Mouse (Mus musculus): ENCODE measurements around the gene Adprhl2. TPM values are rescaled to one million over a fixed set of nuclear protein-coding genes. Genes with fewer than 3 reads are reported as not detected.

The Adprhl2 gene
- polyA plus RNA-seq (2015; fragmentation: Nextera tagmentation; extraction: Ambion mirVana), result 94.3 and 97.5 TPM in 2 replicates

DNA sequence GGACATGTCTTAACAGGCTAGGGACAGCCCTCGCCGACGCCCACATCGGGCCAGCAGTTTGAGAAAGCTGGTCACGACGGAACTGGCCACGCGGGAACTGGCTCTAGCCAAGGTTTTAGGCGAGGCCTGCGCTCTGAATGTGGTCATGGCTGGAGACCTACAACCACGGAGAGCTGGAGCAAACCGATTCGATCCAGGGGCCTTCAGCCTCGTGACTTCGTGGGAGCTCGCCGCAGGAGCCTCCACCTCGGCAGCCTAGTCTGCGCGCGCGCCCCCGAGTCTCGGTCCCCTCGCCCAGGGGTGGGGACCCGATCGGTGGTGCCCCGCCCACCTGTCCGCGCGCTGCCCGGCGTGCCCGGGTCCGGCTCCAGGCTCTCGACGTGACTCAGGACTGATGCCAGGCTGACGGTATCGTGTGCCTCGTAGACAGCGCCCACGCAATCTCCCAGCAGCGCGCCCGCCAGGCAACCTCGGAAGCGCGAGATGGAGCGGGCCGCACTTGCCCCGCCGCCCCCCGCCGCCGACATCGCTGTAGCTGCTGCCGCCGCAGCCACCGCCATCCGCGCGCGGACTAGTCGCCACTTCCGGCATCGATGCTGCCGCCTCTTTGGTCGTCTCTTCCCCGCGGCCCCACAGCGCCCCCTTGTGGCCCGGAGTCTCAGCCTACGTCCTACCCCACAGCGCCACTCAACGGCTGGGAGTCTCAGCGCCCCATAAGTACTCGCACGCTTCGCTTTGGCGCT is at the start of gene Adprhl2:
TSS of gene Adprhl2 (minus strand) at position 593 of the 743 bp plus-strand sequence.
- Histone ChIP-seq H3K9me3 (no peaks in the 10 kb centered on the region), H3K4me2 (peak within 1 kb of the TSS; percentile 85), H3K27ac (peak within 1 kb of the TSS; percentile 71), H3K36me3 (peaks cover 28% of the 10 kb centered on the region), H3K4me3 (peak within 1 kb of the TSS; percentile 83), H3K4me1 (peaks cover 38% of the 10 kb centered on the region), H3K9ac (peak within 1 kb of the TSS; percentile 91), H3K27me3 (peaks cover 13% of the 10 kb centered on the region)
- under 1% methylated on average over 78 of the region's 80 CpGs for WGBS
- peak; percentile 59; the same call in 1 of the 2 replicates for ATAC-seq (ENCODE audit: insufficient number of reproducible peaks, insufficient read depth, low FRiP score, low TSS enrichment, low read depth)

DNA sequence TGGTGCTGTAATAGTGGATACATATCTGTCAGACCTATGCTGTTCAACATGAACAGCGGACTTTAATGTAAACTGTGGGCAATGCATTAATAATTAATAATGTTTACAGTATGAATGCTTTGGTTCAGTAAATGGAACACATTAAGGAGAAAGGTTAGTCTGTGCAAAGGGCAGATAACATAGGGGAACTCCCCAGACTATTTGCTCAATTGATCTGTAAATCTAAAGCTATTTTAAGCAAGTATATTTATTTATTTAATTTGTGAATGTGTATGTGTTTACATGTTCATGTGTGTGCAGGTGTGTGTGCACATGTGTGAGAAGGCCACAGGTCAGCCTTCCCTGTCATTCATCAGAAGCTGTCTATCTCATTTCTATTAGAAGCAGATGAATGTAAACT is 38.6 kb upstream of the Adprhl2 start:
- 100% methylated on average over 1 of the region's 1 CpGs for WGBS
- Histone ChIP-seq H3K9me3 (no peaks in the 10 kb centered on the region), H3K27ac (no peak overlapping the region), H3K4me1 (no peaks in the 10 kb centered on the region), H3K27me3 (no peaks in the 10 kb centered on the region), H3K4me2 (no peak overlapping the region), H3K4me3 (no peak overlapping the region), H3K9ac (no peak overlapping the region), H3K36me3 (peaks cover 58% of the 10 kb centered on the region)
- ATAC-seq (ENCODE audit: insufficient number of reproducible peaks, insufficient read depth, low FRiP score, low TSS enrichment, low read depth), result no peak

DNA sequence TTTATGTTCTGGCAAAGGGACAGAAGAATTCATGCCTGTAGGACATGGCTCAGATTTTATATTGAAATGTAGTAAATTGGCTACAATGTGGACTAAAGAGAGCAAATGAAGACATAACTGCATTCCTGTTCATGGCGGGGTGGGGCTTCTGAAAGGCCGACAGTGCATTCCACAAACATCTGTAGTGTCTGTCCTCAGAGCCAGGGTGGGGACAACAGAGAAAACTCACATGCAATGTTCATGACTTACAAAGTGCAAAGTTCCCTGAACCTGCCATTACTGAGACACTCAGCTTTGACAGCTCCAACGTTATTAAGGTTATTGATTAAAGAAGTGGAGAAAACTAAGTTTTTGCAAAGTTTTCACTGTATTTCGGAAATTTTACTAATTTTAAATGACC is 21.9 kb upstream of the Adprhl2 start:
- Histone ChIP-seq H3K36me3 (peaks cover 28% of the 10 kb centered on the region), H3K4me2 (no peak overlapping the region), H3K27ac (no peak overlapping the region), H3K4me3 (no peak overlapping the region), H3K27me3 (no peaks in the 10 kb centered on the region), H3K9ac (no peak overlapping the region), H3K9me3 (no peaks in the 10 kb centered on the region), H3K4me1 (peaks cover 3% of the 10 kb centered on the region; the same call in 1 of the 2 replicates)
- WGBS, result 61% methylated on average over 4 of the region's 4 CpGs
- ATAC-seq (ENCODE audit: insufficient number of reproducible peaks, insufficient read depth, low FRiP score, low TSS enrichment, low read depth), result no peak

DNA sequence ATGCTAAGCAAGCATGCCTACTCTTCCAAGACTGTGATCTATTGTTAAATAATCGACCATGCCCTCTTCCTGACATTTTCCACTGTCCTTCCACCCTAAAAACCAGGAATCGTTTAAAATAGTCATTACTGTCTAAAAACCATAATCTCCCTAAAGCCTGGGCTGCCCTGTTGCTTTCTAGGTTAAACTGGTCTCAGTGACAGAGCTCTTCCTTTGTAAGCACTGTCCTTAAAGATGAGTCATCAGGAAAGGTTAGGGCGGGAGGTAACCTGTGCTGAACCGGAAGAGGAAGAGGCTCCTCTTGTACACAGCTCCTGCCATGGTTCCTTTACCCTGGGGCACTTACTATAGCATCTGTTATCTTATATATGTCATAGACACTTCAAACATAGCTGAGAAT is 18.0 kb upstream of the Adprhl2 start:
- H3K27ac ChIP-seq, result no peak overlapping the region
- H3K4me2 ChIP-seq, result no peak overlapping the region
- no peaks in the 10 kb centered on the region for H3K9me3 ChIP-seq
- H3K4me1 ChIP-seq, result peaks cover 3% of the 10 kb centered on the region; the same call in 1 of the 2 replicates
- no peak for ATAC-seq (ENCODE audit: insufficient number of reproducible peaks, insufficient read depth, low FRiP score, low TSS enrichment, low read depth)
- H3K36me3 ChIP-seq, result peaks cover 10% of the 10 kb centered on the region
- no peak overlapping the region for H3K4me3 ChIP-seq
- 55% methylated on average over 4 of the region's 4 CpGs for WGBS
- no peak overlapping the region for H3K9ac ChIP-seq
- no peaks in the 10 kb centered on the region for H3K27me3 ChIP-seq

DNA sequence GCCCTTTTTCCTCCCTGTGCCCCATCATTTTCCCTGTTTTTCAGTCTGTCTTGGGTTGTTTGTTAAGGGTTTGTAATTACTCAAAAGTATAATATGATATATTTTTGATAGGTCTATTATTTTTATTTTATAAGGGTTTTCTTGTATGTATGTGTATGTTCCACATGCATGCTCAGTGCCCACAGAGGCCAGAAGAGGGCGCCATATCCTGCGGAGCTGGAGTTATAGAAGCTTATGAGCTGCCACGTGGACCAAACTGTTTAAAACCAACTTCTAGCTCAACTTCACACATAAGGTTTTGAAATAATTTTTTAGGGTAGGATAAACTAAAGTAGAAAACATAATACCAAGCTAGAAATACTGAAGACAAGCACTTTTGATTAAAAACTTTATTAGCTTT is 10.9 kb upstream of the Adprhl2 start:
- WGBS, result 51% methylated on average over 3 of the region's 3 CpGs
- Histone ChIP-seq H3K9ac (no peak overlapping the region), H3K9me3 (no peaks in the 10 kb centered on the region)

DNA sequence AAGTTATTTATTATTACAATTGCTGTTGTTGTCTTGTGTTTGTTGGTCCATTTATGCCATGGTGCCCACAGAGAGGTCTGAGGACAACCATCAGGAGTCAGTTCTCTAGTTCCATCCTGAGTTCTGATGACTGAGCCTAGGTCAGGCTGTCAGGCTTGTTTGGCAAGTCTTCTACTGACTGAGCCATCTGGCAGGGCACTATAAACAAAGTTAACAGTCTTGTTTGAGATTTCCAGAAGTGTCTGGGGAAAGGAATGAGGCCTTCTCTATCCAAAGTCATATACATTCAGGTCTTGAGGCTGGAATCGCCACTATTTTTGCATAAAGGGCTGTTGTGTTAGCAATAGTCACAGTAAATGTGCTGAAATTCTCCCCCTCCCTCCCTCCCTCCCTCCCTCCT is 10.2 kb upstream of the Adprhl2 start:
- Histone ChIP-seq H3K4me1 (no peaks in the 10 kb centered on the region), H3K27ac (no peak overlapping the region), H3K27me3 (no peaks in the 10 kb centered on the region), H3K4me2 (no peak overlapping the region), H3K4me3 (no peak overlapping the region), H3K9me3 (no peaks in the 10 kb centered on the region), H3K9ac (no peak overlapping the region), H3K36me3 (peaks cover 6% of the 10 kb centered on the region; the same call in 1 of the 2 replicates)
- no peak for ATAC-seq (ENCODE audit: insufficient number of reproducible peaks, insufficient read depth, low FRiP score, low TSS enrichment, low read depth)
- WGBS, result 83% methylated on average over 1 of the region's 1 CpGs

More for the DNA sequence above, 10.9 kb upstream of the Adprhl2 start:
- no peak overlapping the region for H3K4me2 ChIP-seq
- no peak overlapping the region for H3K4me3 ChIP-seq
- no peaks in the 10 kb centered on the region for H3K4me1 ChIP-seq
- peaks cover 6% of the 10 kb centered on the region; the same call in 1 of the 2 replicates for H3K36me3 ChIP-seq
- ATAC-seq (ENCODE audit: insufficient number of reproducible peaks, insufficient read depth, low FRiP score, low TSS enrichment, low read depth), result no peak
- no peak overlapping the region for H3K27ac ChIP-seq
- H3K27me3 ChIP-seq, result no peaks in the 10 kb centered on the region

DNA sequence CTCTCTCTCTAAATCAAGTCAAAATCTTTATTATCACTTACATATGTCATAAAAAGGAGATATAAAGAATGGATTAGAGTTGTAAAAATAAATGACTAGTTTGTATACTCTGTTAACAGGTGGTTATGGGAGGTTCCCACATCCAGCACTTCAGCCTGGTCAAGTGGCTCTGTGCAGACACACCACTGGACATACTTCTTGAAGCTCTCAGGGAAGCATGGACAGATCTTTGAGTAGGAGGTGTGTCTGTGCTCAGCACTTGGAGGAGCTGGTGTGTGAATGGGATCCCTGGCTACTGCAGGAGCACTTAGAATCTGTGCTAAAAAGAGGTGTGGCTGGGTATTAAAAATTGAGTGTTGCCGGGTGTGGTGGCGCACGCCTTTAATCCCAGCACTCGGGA is 8.8 kb upstream of the Adprhl2 start:
- WGBS, result 95% methylated on average over 4 of the region's 4 CpGs
- Histone ChIP-seq H3K4me2 (no peak overlapping the region), H3K9ac (no peak overlapping the region), H3K4me3 (no peak overlapping the region), H3K4me1 (peaks cover 4% of the 10 kb centered on the region), H3K27me3 (no peaks in the 10 kb centered on the region), H3K9me3 (no peaks in the 10 kb centered on the region), H3K27ac (no peak overlapping the region), H3K36me3 (peaks cover 6% of the 10 kb centered on the region; the same call in 1 of the 2 replicates)
- no peak for ATAC-seq (ENCODE audit: insufficient number of reproducible peaks, insufficient read depth, low FRiP score, low TSS enrichment, low read depth)

DNA sequence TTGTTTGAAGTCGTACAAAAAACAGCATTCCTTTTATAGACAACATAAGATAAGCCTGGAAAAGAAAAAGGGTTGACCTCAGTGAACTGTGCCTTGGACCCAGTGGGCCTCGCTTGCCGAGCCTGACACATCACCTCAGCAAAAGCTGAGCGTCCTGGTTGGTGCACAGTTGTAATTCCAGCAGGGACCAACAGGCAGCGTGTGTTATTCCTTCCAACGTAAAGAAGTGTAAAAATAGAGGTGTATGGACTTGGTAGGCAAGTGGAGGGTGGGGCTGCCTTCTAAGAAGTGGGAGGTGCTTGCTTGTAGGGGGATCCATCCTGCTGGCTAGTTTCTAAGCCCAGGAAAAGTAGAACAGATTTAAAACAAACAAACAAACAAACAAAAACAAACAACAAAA is 4.5 kb upstream of the Adprhl2 start:
- H3K36me3 ChIP-seq, result no peaks in the 10 kb centered on the region
- WGBS, result 20% methylated on average over 6 of the region's 6 CpGs
- no peaks in the 10 kb centered on the region for H3K9me3 ChIP-seq
- no peak overlapping the region for H3K4me3 ChIP-seq
- H3K4me1 ChIP-seq, result peaks cover 22% of the 10 kb centered on the region
- no peak for ATAC-seq (ENCODE audit: insufficient number of reproducible peaks, insufficient read depth, low FRiP score, low TSS enrichment, low read depth)
- H3K27ac ChIP-seq, result no peak overlapping the region
- peaks cover 13% of the 10 kb centered on the region for H3K27me3 ChIP-seq
- no peak overlapping the region for H3K4me2 ChIP-seq
- H3K9ac ChIP-seq, result no peak overlapping the region

DNA sequence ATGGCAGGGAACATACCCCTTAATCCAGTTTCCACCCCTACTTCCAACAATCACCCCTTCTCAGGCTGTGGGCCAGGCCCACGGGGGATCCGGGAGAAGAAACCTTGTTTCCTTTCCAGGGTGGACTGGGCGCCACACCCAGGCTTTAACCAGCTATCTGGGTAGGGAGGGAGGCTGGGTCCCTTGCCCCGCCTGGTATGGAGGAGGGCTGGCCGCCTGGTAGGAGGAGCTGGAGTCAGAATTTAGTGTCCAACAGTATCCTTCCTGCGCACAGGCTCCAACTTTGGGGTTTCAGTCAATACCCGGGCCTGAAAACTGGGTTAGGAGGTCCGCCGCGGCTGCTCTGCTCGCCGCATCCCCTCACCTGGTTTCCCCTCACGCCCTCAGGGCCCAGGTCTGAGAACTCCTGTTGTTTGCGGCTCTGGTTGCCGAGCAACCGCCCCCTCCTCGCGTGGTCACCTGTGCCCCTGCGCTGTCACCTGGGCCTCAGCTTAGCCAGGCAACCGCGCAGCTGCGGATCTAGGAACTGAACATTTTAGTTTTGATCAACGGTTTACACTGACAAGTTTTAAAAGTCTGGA is 3.9 kb upstream of the Adprhl2 start, which contains the start of gene Tekt2:
TSS of gene Tekt2 (minus strand) at position 408 of the 581 bp plus-strand sequence.
- Histone ChIP-seq H3K36me3 (no peaks in the 10 kb centered on the region), H3K27ac (peak within 1 kb of the TSS; percentile 68), H3K9me3 (no peaks in the 10 kb centered on the region), H3K4me1 (peaks cover 28% of the 10 kb centered on the region), H3K9ac (peak within 1 kb of the TSS; percentile 54), H3K4me2 (peak within 1 kb of the TSS; percentile 58), H3K4me3 (peak within 1 kb of the TSS; percentile 29), H3K27me3 (peaks cover 13% of the 10 kb centered on the region)
- WGBS, result 5% methylated on average over 23 of the region's 23 CpGs
- ATAC-seq (ENCODE audit: insufficient number of reproducible peaks, insufficient read depth, low FRiP score, low TSS enrichment, low read depth), result peak; percentile 34; the same call in 1 of the 2 replicates

DNA sequence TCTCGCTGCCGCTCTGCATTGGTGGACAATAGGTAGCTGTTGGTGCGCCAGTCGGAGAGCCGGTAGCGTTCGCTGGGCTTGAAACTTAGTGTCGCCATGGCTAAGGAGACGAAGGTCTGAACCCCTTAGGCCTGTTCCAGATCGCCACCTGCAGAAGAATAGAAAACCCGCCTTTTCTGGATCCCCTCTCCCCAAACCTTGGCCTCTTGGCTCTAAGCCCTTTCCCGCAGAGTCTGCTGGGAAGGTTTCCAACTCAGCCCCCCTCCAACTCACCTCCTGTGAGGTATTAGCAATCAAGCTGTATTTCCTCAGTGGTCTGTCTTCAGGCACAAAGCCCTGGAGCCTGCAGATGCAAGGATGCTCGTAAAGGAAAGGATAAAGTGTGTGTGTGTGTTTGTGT is 3.4 kb upstream of the Adprhl2 start:
- 0 out of 2 replicates have a peak, but pooled peaks cover 1% of the 10 kb centered on the region for H3K36me3 ChIP-seq
- H3K4me1 ChIP-seq, result peaks cover 33% of the 10 kb centered on the region
- peak overlapping the region; percentile 58 for H3K4me2 ChIP-seq
- H3K9me3 ChIP-seq, result no peaks in the 10 kb centered on the region
- peaks cover 13% of the 10 kb centered on the region for H3K27me3 ChIP-seq
- WGBS, result 23% methylated on average over 13 of the region's 13 CpGs
- peak overlapping the region; percentile 68 for H3K27ac ChIP-seq
- peak overlapping the region; percentile 29 for H3K4me3 ChIP-seq
- 0 out of 2 replicates have a peak, but pooled peaks have one; percentile 1 for ATAC-seq (ENCODE audit: insufficient number of reproducible peaks, insufficient read depth, low FRiP score, low TSS enrichment, low read depth)
- H3K9ac ChIP-seq, result peak overlapping the region; percentile 54

DNA sequence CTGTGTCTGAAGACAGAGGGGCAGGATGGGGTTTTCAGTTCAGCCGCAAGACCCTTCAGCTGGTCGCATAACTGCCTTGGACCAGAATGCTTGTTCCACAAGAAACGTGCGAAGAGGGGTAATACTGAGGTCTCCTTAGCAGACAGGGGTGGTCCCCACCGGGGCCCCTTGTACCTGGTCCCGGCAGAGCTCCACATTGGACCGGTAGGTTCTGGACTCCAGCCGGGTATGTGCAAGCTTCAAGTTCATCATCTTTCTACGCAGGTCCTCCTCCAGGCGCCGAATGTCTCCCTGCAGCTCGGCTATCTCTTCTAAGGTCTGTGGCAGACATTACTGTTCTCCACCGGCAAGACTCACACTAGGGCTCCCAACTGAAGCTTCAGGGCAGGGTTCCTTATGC is 1.1 kb upstream of the Adprhl2 start:
- H3K4me1 ChIP-seq, result peaks cover 36% of the 10 kb centered on the region
- H3K9ac ChIP-seq, result no peak overlapping the region
- peaks cover 14% of the 10 kb centered on the region for H3K36me3 ChIP-seq
- H3K4me3 ChIP-seq, result no peak overlapping the region
- H3K4me2 ChIP-seq, result no peak overlapping the region
- 97% methylated on average over 13 of the region's 13 CpGs for WGBS
- no peak overlapping the region for H3K27ac ChIP-seq
- ATAC-seq (ENCODE audit: insufficient number of reproducible peaks, insufficient read depth, low FRiP score, low TSS enrichment, low read depth), result no peak
- no peaks in the 10 kb centered on the region for H3K9me3 ChIP-seq
- H3K27me3 ChIP-seq, result peaks cover 13% of the 10 kb centered on the region
